Mouse (Mus musculus): Measurements from ENCODE around the gene Gm20388. TPM values are rescaled to one million over a fixed set of nuclear protein-coding genes. Genes with fewer than 3 reads are reported as not detected.

Gm20388 gene
- total RNA-seq, 2 experiments from 2014 or later: 18.5 to 23.8 TPM

- ATAC-seq (replicated peaks; ENCODE audit: poor library complexity, severe bottlenecking): peak; percentile 61
Observed at GRCm38 (mm10) chr8:120821399-120822170, 910.9 kb downstream of the Gm20388 start.

GRCm38 (mm10) chr8:120823331-120823730 lies 912.7 kb downstream of the Gm20388 start:
- no peak for ATAC-seq (replicated peaks; ENCODE audit: poor library complexity, severe bottlenecking)

GRCm38 (mm10) chr8:120823887-120824286 lies 913.2 kb downstream of the Gm20388 start:
- ATAC-seq (replicated peaks; ENCODE audit: poor library complexity, severe bottlenecking): no peak

GRCm38 (mm10) chr8:120824638-120825037 lies 914.0 kb downstream of the Gm20388 start:
- peak; percentile 44 for ATAC-seq (replicated peaks; ENCODE audit: poor library complexity, severe bottlenecking)

- ATAC-seq (replicated peaks; ENCODE audit: poor library complexity, severe bottlenecking): peak; percentile 84
Observed at GRCm38 (mm10) chr8:120828279-120828678, 917.6 kb downstream of the Gm20388 start.

GRCm38 (mm10) chr8:120830661-120831060 lies 920.0 kb downstream of the Gm20388 start:
- no peak for ATAC-seq (replicated peaks; ENCODE audit: poor library complexity, severe bottlenecking)

GRCm38 (mm10) chr8:120832022-120832421 lies 921.4 kb downstream of the Gm20388 start:
- ATAC-seq (replicated peaks; ENCODE audit: poor library complexity, severe bottlenecking): no peak

- no peak for ATAC-seq (replicated peaks; ENCODE audit: poor library complexity, severe bottlenecking)
Observed at GRCm38 (mm10) chr8:120833196-120833595, 922.6 kb downstream of the Gm20388 start.

GRCm38 (mm10) chr8:120839031-120839430 lies 928.4 kb downstream of the Gm20388 start:
- no peak for ATAC-seq (replicated peaks; ENCODE audit: poor library complexity, severe bottlenecking)

- ATAC-seq (replicated peaks; ENCODE audit: poor library complexity, severe bottlenecking): no peak
Observed at GRCm38 (mm10) chr8:120843084-120843483, 932.4 kb downstream of the Gm20388 start.

GRCm38 (mm10) chr8:120846018-120846417 lies 935.4 kb downstream of the Gm20388 start:
- ATAC-seq (replicated peaks; ENCODE audit: poor library complexity, severe bottlenecking): no peak

- ATAC-seq (replicated peaks; ENCODE audit: poor library complexity, severe bottlenecking): no peak
Observed at GRCm38 (mm10) chr8:120847279-120847678, 936.6 kb downstream of the Gm20388 start.

- ATAC-seq (replicated peaks; ENCODE audit: poor library complexity, severe bottlenecking): no peak
Observed at GRCm38 (mm10) chr8:120847735-120848134, 937.1 kb downstream of the Gm20388 start.

GRCm38 (mm10) chr8:120848434-120848833 lies 937.8 kb downstream of the Gm20388 start:
- no peak for ATAC-seq (replicated peaks; ENCODE audit: poor library complexity, severe bottlenecking)

GRCm38 (mm10) chr8:120851411-120851810 lies 940.8 kb downstream of the Gm20388 start:
- no peak for ATAC-seq (replicated peaks; ENCODE audit: poor library complexity, severe bottlenecking)

GRCm38 (mm10) chr8:120859881-120860280 lies 949.2 kb downstream of the Gm20388 start:
- no peak for ATAC-seq (replicated peaks; ENCODE audit: poor library complexity, severe bottlenecking)

- no peak for ATAC-seq (replicated peaks; ENCODE audit: poor library complexity, severe bottlenecking)
Observed at GRCm38 (mm10) chr8:120860423-120861126, 949.9 kb downstream of the Gm20388 start.

GRCm38 (mm10) chr8:120863683-120864082 lies 953.0 kb downstream of the Gm20388 start:
- ATAC-seq (replicated peaks; ENCODE audit: poor library complexity, severe bottlenecking): no peak

GRCm38 (mm10) chr8:120867386-120867785 lies 956.7 kb downstream of the Gm20388 start:
- no peak for ATAC-seq (replicated peaks; ENCODE audit: poor library complexity, severe bottlenecking)

GRCm38 (mm10) chr8:120872661-120873060 lies 962.0 kb downstream of the Gm20388 start:
- ATAC-seq (replicated peaks; ENCODE audit: poor library complexity, severe bottlenecking): no peak
